Mouse (Mus musculus) liver, adult 2 months (tissue): ENCODE measurements around the gene Scaf4. TPM values are rescaled to one million over a fixed set of nuclear protein-coding genes. Genes with fewer than 3 reads are reported as not detected.

ENCODE experiments used
- DNase-seq: peaks from one replicate; pipeline ENCODE4 v3.0.0-alpha.2; 2011; ENCODE audit warnings: low read depth, low spot score; ENCODE audit errors: extremely low read depth
- H3K27ac ChIP-seq: fragments of 200-500 bp; replicated peaks from 2 replicates; pipeline ENCODE4 v1.5.1; 2012; ENCODE audit warnings: low read depth, mild to moderate bottlenecking, control low read depth, inconsistent platforms, low read length; ENCODE audit not compliant: insufficient read depth
- H3K27me3 ChIP-seq: fragments of 200-500 bp; 2 replicates; pipeline ENCODE4 v1.6.1; 2012; ENCODE audit warnings: mild to moderate bottlenecking, moderate library complexity, low read length, inconsistent platforms; ENCODE audit not compliant: control insufficient read depth, insufficient read depth
- H3K36me3 ChIP-seq: fragments of 200-500 bp; 2 replicates; pipeline ENCODE4 v1.6.1; 2012; ENCODE audit warnings: low read length, inconsistent platforms; ENCODE audit not compliant: control insufficient read depth, insufficient read depth
- H3K4me1 ChIP-seq: fragments of 200-500 bp; 2 replicates; pipeline ENCODE4 v1.6.1; 2011; ENCODE audit warnings: low read length; ENCODE audit not compliant: control insufficient read depth, insufficient read depth
- H3K4me3 ChIP-seq: fragments of 200-500 bp; 2 replicates; pipeline ENCODE4 v1.5.1; 2011; ENCODE audit warnings: low read depth, mild to moderate bottlenecking, control low read depth, low read length, moderate library complexity; ENCODE audit not compliant: insufficient read depth
- H3K79me2 ChIP-seq: fragments of 200-500 bp; 2 replicates; pipeline ENCODE4 v1.6.1; 2012; ENCODE audit warnings: inconsistent platforms, mild to moderate bottlenecking, low read length, moderate library complexity; ENCODE audit not compliant: control insufficient read depth, insufficient read depth
- H3K9ac ChIP-seq: fragments of 200-500 bp; 2 replicates; pipeline ENCODE4 v1.6.1; 2012; ENCODE audit warnings: low read depth, mild to moderate bottlenecking, control low read depth, inconsistent platforms, low read length
- CTCF ChIP-seq: fragments of 200-500 bp; IDR thresholded peaks from 2 replicates; pipeline ENCODE4 v1.5.1; 2011; ENCODE audit warnings: low read depth, low read length, control low read depth
- POLR2A ChIP-seq: fragments of 200-500 bp; IDR thresholded peaks from 2 replicates; pipeline ENCODE4 v1.6.1; 2011; ENCODE audit warnings: low read length, control low read depth; ENCODE audit not compliant: insufficient read depth; ENCODE audit errors: extremely low read depth
- WGBS: fragments of 180-500 bp; shearing (Covaris S2); methylation state at CpG from one replicate; pipeline ENCODE4 v1.1.7; 2018; 5-methylcytosine and 5-hydroxymethylcytosine counted together
- polyA plus RNA-seq: library from polyadenylated mRNA; depleted of rRNA; stranded (reverse); fragments of >200 nt; gene quantifications from 2 replicates; pipeline ENCODE4 v1.2.3, GENCODE M21; 2012; rRNA removed
- total RNA-seq: library from RNA; depleted of rRNA; stranded (reverse); fragments of >200 nt; gene quantifications from 2 replicates; pipeline ENCODE4 v1.2.3, GENCODE M21; 2014; rRNA removed

Gene Scaf4
- total and polyA plus RNA-seq, 2 experiments: 8.2 to 20.9 TPM

- no peak for DNase-seq
- Histone ChIP-seq H3K9ac (no peak overlapping the region), H3K27me3 (no peaks in the 10 kb centered on the region), H3K79me2 (no peaks in the 10 kb centered on the region), H3K4me3 (no peak overlapping the region), H3K27ac (no peak overlapping the region), H3K36me3 (no peaks in the 10 kb centered on the region), H3K4me1 (no peaks in the 10 kb centered on the region)
- TF ChIP-seq POLR2A (no peak), CTCF (no peak)
- 88% methylated on average over 5 of the region's 5 CpGs for WGBS
Measured at GRCm38 (mm10) chr16:90179892-90180291, 104.4 kb downstream of the Scaf4 start.

DNA sequence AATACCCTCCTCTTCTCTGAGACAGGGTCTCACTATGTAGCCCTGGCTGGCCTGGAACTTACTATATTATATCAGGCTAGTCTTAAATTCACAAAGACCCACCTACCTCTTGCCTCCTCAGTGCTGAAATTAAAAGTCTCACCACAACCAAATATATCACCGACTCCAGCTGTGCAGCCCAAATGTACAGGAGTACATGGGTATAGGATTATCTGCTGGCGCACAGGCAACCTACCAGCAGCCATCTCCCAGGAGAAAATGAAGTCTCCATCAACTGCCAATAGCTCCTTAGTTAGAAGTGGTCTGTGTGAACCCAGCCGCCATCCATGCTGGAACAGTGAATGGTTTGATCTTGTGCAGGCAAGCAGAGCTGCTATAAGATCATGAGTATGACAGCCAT is 105.9 kb downstream of the Scaf4 start:
- Histone ChIP-seq H3K27me3 (no peaks in the 10 kb centered on the region), H3K36me3 (no peaks in the 10 kb centered on the region), H3K27ac (no peak overlapping the region), H3K4me1 (no peaks in the 10 kb centered on the region), H3K79me2 (no peaks in the 10 kb centered on the region), H3K4me3 (no peak overlapping the region), H3K9ac (no peak overlapping the region)
- TF ChIP-seq POLR2A (no peak), CTCF (no peak)
- WGBS: 88% methylated on average over 3 of the region's 3 CpGs
- no peak for DNase-seq

GRCm38 (mm10) chr16:90177425-90177824 is 106.9 kb downstream of the Scaf4 start:
- no peak overlapping the region for H3K4me3 ChIP-seq
- DNase-seq: no peak
- H3K4me1 ChIP-seq: no peaks in the 10 kb centered on the region
- H3K27ac ChIP-seq: no peak overlapping the region
- 65% methylated on average over 8 of the region's 8 CpGs for WGBS
- H3K36me3 ChIP-seq: no peaks in the 10 kb centered on the region
- H3K27me3 ChIP-seq: no peaks in the 10 kb centered on the region
- no peaks in the 10 kb centered on the region for H3K79me2 ChIP-seq
- no peak for TF ChIP-seq CTCF
- no peak for TF ChIP-seq POLR2A
- no peak overlapping the region for H3K9ac ChIP-seq

GRCm38 (mm10) chr16:90176472-90176871 is 107.8 kb downstream of the Scaf4 start:
- 68% methylated on average over 10 of the region's 10 CpGs for WGBS
- Histone ChIP-seq H3K79me2 (no peaks in the 10 kb centered on the region), H3K9ac (no peak overlapping the region), H3K4me1 (no peaks in the 10 kb centered on the region), H3K27ac (no peak overlapping the region), H3K36me3 (no peaks in the 10 kb centered on the region), H3K27me3 (no peaks in the 10 kb centered on the region), H3K4me3 (no peak overlapping the region)
- DNase-seq: no peak
- TF ChIP-seq CTCF (no peak), POLR2A (no peak)

Other genes with a start within 250 kb of the Scaf4 start
- 0.65 and 1.2 TPM in 2 replicates for gene Tiam1, start 140.7 kb downstream of the Scaf4 start, total RNA-seq
- 0.27 and 1.1 TPM in 2 replicates for gene Tiam1, start 140.7 kb downstream of the Scaf4 start, polyA plus RNA-seq
- 1,217 and 1,360 TPM in 2 replicates for gene Sod1, start 63.7 kb downstream of the Scaf4 start, total RNA-seq
- 1,719 and 1,927 TPM in 2 replicates for gene Sod1, start 63.7 kb downstream of the Scaf4 start, polyA plus RNA-seq
- 0.74 and 2.0 TPM in 2 replicates for gene Hunk, start 101.5 kb upstream of the Scaf4 start, total RNA-seq
- gene Hunk, start 101.5 kb upstream of the Scaf4 start, polyA plus RNA-seq: 0.36 and 0.50 TPM in 2 replicates